Mouse (Mus musculus) G1E (cell line): ENCODE measurements around the gene Ace3. TPM values are rescaled to one million over a fixed set of nuclear protein-coding genes. Genes with fewer than 3 reads are reported as not detected.
"Not testable (repeated sequence)": the region's sequence is repeated elsewhere in the genome, so short reads cannot be mapped to it uniquely, and the experiment has no call there.

Experiments
- ATAC-seq: 2 replicates; pipeline ENCODE4 v1.8.0; 2016; ENCODE audit warnings: mild to moderate bottlenecking; ENCODE audit not compliant: insufficient number of reproducible peaks, poor library complexity, low FRiP score, severe bottlenecking; ENCODE audit errors: extremely low read depth
- DNase-seq: peaks from one replicate; pipeline ENCODE4 v3.0.0; 2012; ENCODE audit warnings: low spot score
- H3K27me3 ChIP-seq: 2 replicates; pipeline ENCODE4 v1.6.1; 2012; ENCODE audit warnings: mild to moderate bottlenecking, low read length, inconsistent platforms; ENCODE audit not compliant: insufficient read depth
- H3K36me3 ChIP-seq: replicated peaks from 2 replicates; pipeline ENCODE3; 2012; ENCODE audit warnings: mild to moderate bottlenecking, inconsistent platforms
- H3K4me1 ChIP-seq: 2 replicates; pipeline ENCODE4 v1.6.1; 2012; ENCODE audit warnings: low read depth, low read length, inconsistent platforms, mixed read lengths; ENCODE audit not compliant: insufficient read depth
- H3K4me3 ChIP-seq: 2 replicates; pipeline ENCODE4 v1.5.1; 2012; ENCODE audit warnings: low read depth, mild to moderate bottlenecking, inconsistent platforms, low read length, moderate library complexity, mixed read lengths
- H3K9me3 ChIP-seq: replicated peaks from 2 replicates; pipeline ENCODE4 v1.6.1; 2012; ENCODE audit warnings: inconsistent platforms
- CTCF ChIP-seq: IDR thresholded peaks from 2 replicates; pipeline ENCODE4 v1.5.1; 2012; ENCODE audit warnings: low read depth, low read length, inconsistent platforms, mixed read lengths
- GATA1 ChIP-seq: IDR thresholded peaks from 2 replicates; pipeline ENCODE4 v1.6.1; 2012; ENCODE audit warnings: borderline replicate concordance, low read length, inconsistent platforms, mixed read lengths
- GATA2 ChIP-seq: IDR thresholded peaks from 2 replicates; pipeline ENCODE4 v1.6.1; 2012; ENCODE audit warnings: low read depth, low read length, inconsistent platforms, borderline replicate concordance
- POLR2AphosphoS5 ChIP-seq: IDR thresholded peaks from 2 replicates; pipeline ENCODE4 v1.6.1; 2012; ENCODE audit warnings: low read depth, low read length, inconsistent platforms; ENCODE audit not compliant: insufficient replicate concordance
- TAL1 ChIP-seq: conservative IDR thresholded peaks from 2 replicates; pipeline ENCODE4 v1.6.1; 2012; ENCODE audit warnings: low read depth, low read length, inconsistent platforms, mixed read lengths
- polyA plus RNA-seq: library from polyadenylated mRNA; stranded (reverse); fragments of >175 nt; gene quantifications from 2 replicates; pipeline ENCODE4 v1.2.3, GENCODE M21; 2012
- total RNA-seq, 2 experiments: library from RNA; stranded (forward) in 1 of 2; stranded (reverse) in 1 of 2; fragments of 200-1000 nt in 1 of 2; fragments of >200 nt in 1 of 2; fragmentation: Nextera tagmentation in 1 of 2; gene quantifications; 2 replicates each; pipeline ENCODE4 v1.2.3; 2014 to 2017

Ace3 gene
- total and polyA plus RNA-seq, 3 experiments: not detected

- DNase-seq (no peak), ATAC-seq (no peak)
- TF ChIP-seq GATA1: no peak
- Histone ChIP-seq H3K4me3 (no peak overlapping the region), H3K9me3 (no peaks in the 10 kb centered on the region), H3K36me3 (no peaks in the 10 kb centered on the region), H3K4me1 (no peaks in the 10 kb centered on the region; the same call in 1 of the 2 replicates), H3K27me3 (peaks cover 67% of the 10 kb centered on the region)
These were observed 22.0 kb downstream of the Ace3 start for GRCm38 (mm10) chr11:106016440-106016839.

GRCm38 (mm10) chr11:106020051-106020763, 25.7 kb downstream of the Ace3 start:
- H3K27me3 ChIP-seq: peaks cover 70% of the 10 kb centered on the region
- no peaks in the 10 kb centered on the region for H3K36me3 ChIP-seq
- TF ChIP-seq CTCF: no peak
- no peak for TF ChIP-seq TAL1
- no peak for TF ChIP-seq GATA2
- TF ChIP-seq POLR2AphosphoS5: no peak
- TF ChIP-seq GATA1: no peak
- H3K9me3 ChIP-seq: no peaks in the 10 kb centered on the region
- no peak overlapping the region; the same call in 1 of the 2 replicates for H3K4me3 ChIP-seq
- no peaks in the 10 kb centered on the region; the same call in 1 of the 2 replicates for H3K4me1 ChIP-seq
- ATAC-seq (no peak), DNase-seq (no peak)

GRCm38 (mm10) chr11:106025774-106026173, 31.3 kb downstream of the Ace3 start:
- Histone ChIP-seq H3K36me3 (no peaks in the 10 kb centered on the region), H3K27me3 (peaks cover 54% of the 10 kb centered on the region)
- no peak for ATAC-seq

DNA sequence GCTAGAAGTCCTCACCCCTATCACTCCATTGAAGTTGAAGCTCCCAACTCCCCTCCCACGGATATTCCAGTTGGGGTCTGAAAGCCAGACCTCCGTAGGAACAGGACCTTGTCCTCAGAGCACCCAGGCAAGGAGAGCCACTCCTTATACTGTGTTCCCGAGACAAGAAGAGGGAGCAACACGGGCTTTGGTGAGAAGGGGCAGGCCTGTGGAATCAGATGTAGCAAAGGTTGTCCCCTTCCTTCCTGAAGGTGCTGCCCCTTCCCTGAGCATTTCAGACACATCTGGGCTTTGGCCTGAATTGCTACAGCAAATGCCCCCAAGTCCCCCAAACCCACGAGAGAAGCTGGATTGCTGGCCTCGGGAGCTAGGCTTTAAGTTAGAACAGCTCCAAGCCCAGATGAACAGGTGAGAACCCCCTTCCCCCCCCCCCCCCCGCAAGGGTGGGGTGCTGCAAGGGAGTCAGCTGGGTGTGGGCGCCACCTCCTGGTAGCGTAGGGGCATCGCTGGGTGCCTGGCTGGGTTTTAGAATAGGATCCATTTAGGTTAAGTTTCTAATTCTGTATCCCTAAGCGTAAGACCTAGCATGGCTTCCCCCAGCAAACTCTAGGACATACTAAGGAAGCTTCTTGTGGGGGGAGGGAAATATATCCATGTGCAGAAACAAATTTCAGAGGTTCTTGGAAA, 32.1 kb downstream of the Ace3 start:
- Histone ChIP-seq H3K27me3 (peaks cover 46% of the 10 kb centered on the region), H3K36me3 (no peaks in the 10 kb centered on the region), H3K4me1 (peaks cover 17% of the 10 kb centered on the region), H3K4me3 (no peak overlapping the region), H3K9me3 (no peaks in the 10 kb centered on the region)
- DNase-seq: peak; percentile 65
- ATAC-seq: peak; percentile 22; the same call in 1 of the 2 replicates
- TF ChIP-seq CTCF (peak; percentile 48; the same call in 1 of the 2 replicates), GATA1 (no peak), TAL1 (no peak), GATA2 (no peak)

More at GRCm38 (mm10) chr11:106025774-106026173, 31.3 kb downstream of the Ace3 start:
- Histone ChIP-seq H3K4me3 (no peak overlapping the region), H3K9me3 (no peaks in the 10 kb centered on the region), H3K4me1 (peaks cover 17% of the 10 kb centered on the region)
- no peak for DNase-seq
- TF ChIP-seq CTCF: no peak
- TF ChIP-seq GATA1: no peak
- TF ChIP-seq POLR2AphosphoS5: no peak
- no peak for TF ChIP-seq GATA2
- TF ChIP-seq TAL1: no peak

GRCm38 (mm10) chr11:106027607-106028006, 33.1 kb downstream of the Ace3 start:
- peaks cover 17% of the 10 kb centered on the region for H3K4me1 ChIP-seq
- no peak for ATAC-seq
- H3K4me3 ChIP-seq: no peak overlapping the region
- H3K9me3 ChIP-seq: no peaks in the 10 kb centered on the region
- TF ChIP-seq POLR2AphosphoS5 (no peak), GATA2 (no peak), GATA1 (no peak), TAL1 (no peak), CTCF (no peak)
- no peak for DNase-seq
- H3K36me3 ChIP-seq: no peaks in the 10 kb centered on the region
- peaks cover 37% of the 10 kb centered on the region for H3K27me3 ChIP-seq

DNA sequence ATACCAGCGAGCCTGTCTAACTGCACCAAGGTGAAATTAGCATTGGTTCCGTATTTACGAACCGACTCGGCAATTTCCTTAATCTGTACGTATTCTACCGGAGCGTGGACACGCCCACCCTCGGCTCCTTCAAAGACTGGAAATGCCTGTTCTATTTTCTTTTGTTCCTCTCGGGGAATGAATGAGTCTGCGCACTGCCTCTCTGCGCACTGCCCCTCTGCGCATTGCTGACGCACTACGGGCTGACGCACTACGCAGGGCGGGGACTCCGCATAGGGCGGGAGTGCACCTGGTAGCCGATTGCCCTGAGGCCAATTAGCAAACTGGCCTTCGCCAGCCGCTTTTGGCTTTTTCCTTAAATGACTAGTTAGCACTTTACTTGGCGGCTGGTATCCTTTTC, 37.6 kb downstream of the Ace3 start:
- H3K9me3 ChIP-seq: not testable (repeated sequence)

More for the DNA sequence above, 37.6 kb downstream of the Ace3 start:
- not testable (repeated sequence) for H3K36me3 ChIP-seq, ATAC-seq, H3K27me3 ChIP-seq, DNase-seq
- H3K4me1 ChIP-seq: peaks cover 13% of the 10 kb centered on the region
- H3K4me3 ChIP-seq: peak overlapping the region; percentile 63
